Mouse (Mus musculus) stomach, embryonic 16.5 days (tissue): ENCODE measurements around the gene Tie1. TPM values are rescaled to one million over a fixed set of nuclear protein-coding genes. Genes with fewer than 3 reads are reported as not detected.

Source experiments
- ATAC-seq: fragments of 200-750 bp; cut with Nextera tagmentation; 2 replicates; pipeline ENCODE4 v1.8.0; 2017; ENCODE audit warnings: moderate number of reproducible peaks, moderate TSS enrichment; ENCODE audit not compliant: insufficient read depth, low FRiP score
- H3K27ac ChIP-seq: fragments of 300-500 bp; sonication (generic); 2 replicates; pipeline ENCODE4 v1.5.1; 2014; ENCODE audit warnings: low read length
- H3K27me3 ChIP-seq: fragments of 300-500 bp; sonication (generic); 2 replicates; pipeline ENCODE4 v1.6.1; 2014; ENCODE audit warnings: low read length, control low read depth, mixed read lengths; ENCODE audit not compliant: control insufficient read depth, insufficient read depth
- H3K36me3 ChIP-seq: fragments of 300-500 bp; sonication (generic); 2 replicates; pipeline ENCODE4 v1.6.1; 2014; ENCODE audit warnings: low read length; ENCODE audit not compliant: control insufficient read depth, insufficient read depth
- H3K4me1 ChIP-seq: fragments of 300-500 bp; sonication (generic); 2 replicates; pipeline ENCODE4 v1.6.1; 2014; ENCODE audit warnings: low read length, control low read depth, mixed read lengths; ENCODE audit not compliant: control insufficient read depth, insufficient read depth
- H3K4me2 ChIP-seq: fragments of 300-500 bp; sonication (generic); 2 replicates; pipeline ENCODE4 v1.6.1; 2014; ENCODE audit warnings: low read depth, low read length, mixed read lengths
- H3K4me3 ChIP-seq: fragments of 300-500 bp; sonication (generic); replicated peaks from 2 replicates; pipeline ENCODE4 v1.5.1; 2014; ENCODE audit warnings: mild to moderate bottlenecking, low read length
- H3K9ac ChIP-seq: fragments of 300-500 bp; sonication (generic); 2 replicates; pipeline ENCODE4 v1.6.1; 2014; ENCODE audit warnings: low read length
- H3K9me3 ChIP-seq: fragments of 300-500 bp; sonication (generic); replicated peaks from 2 replicates; pipeline ENCODE4 v1.6.1; 2016; ENCODE audit warnings: low read length, control low read depth; ENCODE audit not compliant: control insufficient read depth
- WGBS: fragments of 180-500 bp; shearing (Covaris S2); extraction: QIAGEN DNeasy Blood & Tissue Kit; methylation state at CpG from one replicate; pipeline ENCODE4 v1.1.7; 2014; 5-methylcytosine and 5-hydroxymethylcytosine counted together
- polyA plus RNA-seq: library from polyadenylated mRNA; unstranded; fragments of >200 nt; fragmentation: Nextera tagmentation; extraction: Ambion mirVana; gene quantifications from 2 replicates; pipeline ENCODE4 v1.2.1, GENCODE M21; 2015

Gene Tie1
- polyA plus RNA-seq, 1 experiment from 2014 or later, result 27.6 TPM

DNA sequence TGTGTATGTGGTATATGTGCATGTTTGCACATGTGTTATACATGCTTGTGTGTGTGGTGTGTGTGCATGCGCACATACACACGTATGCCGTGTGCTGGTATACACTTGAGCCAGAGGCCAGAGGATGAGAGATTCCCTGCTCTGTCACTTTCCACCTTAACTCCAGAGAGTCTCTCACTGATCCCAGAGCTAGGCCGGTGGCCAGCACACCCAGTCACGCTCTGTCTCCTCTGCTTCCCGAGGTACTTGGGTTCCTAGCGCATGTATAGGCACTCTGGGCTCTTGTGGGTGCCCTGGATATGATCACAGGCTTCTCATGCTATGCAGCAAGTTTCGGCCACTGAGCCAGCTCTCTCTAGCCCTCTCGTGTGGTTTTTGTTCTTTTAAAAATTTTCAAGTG lies 10.9 kb upstream of the Tie1 start:
- Histone ChIP-seq H3K4me2 (no peak overlapping the region), H3K9ac (no peak overlapping the region), H3K9me3 (no peaks in the 10 kb centered on the region), H3K27ac (no peak overlapping the region), H3K27me3 (no peaks in the 10 kb centered on the region), H3K36me3 (no peaks in the 10 kb centered on the region), H3K4me3 (no peak overlapping the region), H3K4me1 (no peaks in the 10 kb centered on the region)
- no peak for ATAC-seq
- 57% methylated on average over 9 of the region's 9 CpGs for WGBS

DNA sequence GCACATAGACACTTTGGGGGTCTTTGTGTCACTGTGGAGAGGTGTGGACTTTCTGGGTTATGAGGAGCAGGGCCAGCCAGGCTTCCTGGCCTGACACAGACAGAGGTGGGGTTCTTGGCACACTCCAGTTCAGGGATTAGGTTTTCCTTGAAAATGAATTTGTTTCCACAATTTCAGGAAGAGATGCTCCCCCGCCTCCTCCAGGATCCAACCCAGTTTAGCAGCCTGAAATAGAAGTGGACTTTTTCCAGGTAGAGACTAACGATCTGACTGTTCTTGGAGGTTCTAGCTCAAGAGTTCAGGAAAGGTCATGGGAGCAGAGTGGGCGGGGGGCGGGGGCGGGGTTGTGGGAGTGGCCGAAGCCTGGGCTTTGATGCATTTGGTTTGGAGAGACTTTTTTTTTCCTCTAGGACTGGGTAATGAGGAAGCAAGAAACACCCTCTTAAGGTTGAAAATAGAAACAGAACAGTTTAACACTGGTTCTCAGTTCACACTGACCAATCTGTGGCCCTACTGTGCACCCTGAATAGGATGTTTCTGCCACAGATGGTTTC lies 10.4 kb upstream of the Tie1 start:
- ATAC-seq, result no peak
- no peak overlapping the region for H3K4me2 ChIP-seq
- no peak overlapping the region for H3K9ac ChIP-seq
- no peaks in the 10 kb centered on the region for H3K9me3 ChIP-seq
- H3K27me3 ChIP-seq, result no peaks in the 10 kb centered on the region
- 39% methylated on average over 6 of the region's 6 CpGs for WGBS
- H3K36me3 ChIP-seq, result no peaks in the 10 kb centered on the region
- no peak overlapping the region for H3K27ac ChIP-seq
- no peak overlapping the region for H3K4me3 ChIP-seq
- H3K4me1 ChIP-seq, result no peaks in the 10 kb centered on the region

DNA sequence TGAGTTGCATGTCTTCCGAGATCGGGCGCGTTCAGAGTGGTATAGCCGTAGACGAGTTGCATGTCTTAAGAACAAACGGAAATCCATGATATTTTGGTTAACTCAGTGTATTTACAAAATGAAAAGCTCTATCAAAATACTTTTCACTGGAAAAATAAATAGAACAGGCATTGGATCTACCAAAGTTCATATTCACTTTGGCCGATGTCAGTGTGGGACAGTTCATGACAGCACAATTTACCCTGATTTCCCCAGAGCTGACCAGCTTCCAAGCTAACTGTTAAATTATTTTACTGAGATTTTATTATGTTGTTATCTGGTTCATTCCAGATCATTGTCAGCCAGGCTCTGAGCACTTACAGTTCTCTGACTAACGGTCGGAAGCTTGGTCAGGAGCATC lies 600 bp upstream of the Tie1 start:
- Histone ChIP-seq H3K4me3 (no peak overlapping the region), H3K27ac (no peak overlapping the region), H3K9me3 (no peaks in the 10 kb centered on the region), H3K36me3 (no peaks in the 10 kb centered on the region), H3K27me3 (no peaks in the 10 kb centered on the region), H3K4me2 (no peak overlapping the region), H3K9ac (no peak overlapping the region), H3K4me1 (no peaks in the 10 kb centered on the region)
- WGBS, result 73% methylated on average over 10 of the region's 10 CpGs
- ATAC-seq, result no peak

DNA sequence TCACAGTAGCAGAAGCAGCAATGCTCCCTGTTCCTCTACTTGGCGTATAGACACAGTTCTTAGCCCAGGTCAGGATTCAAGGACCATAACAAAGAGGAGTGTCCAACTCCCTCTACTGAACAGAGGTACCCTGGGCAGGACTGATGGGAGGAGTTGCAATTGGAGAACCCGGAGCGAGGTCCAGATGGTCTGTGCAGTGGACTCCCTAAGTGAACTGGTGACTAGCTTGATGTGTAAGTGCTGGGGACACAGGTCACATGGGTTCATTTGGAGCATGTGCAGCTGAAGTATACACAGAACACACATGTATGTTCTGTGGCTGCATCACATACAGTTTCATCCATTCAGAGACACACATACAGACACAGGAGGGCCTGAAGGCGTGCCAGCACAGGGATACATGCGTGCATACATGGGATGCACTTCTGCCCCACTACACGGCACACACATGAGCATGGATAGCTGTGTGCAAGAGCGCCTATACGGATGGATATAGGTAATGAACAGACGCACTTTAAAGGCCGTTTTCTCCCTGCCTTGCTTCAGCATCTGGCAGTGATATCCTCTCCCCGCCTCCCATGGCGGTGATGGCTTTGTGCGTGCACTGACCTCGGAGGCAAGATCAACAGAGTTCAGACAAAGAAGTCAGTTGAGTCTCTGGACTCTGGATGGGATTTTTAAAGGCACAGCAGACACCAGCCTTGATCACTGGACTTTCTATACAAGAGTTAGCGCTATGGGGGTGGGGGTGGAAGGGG lies 12.9 kb downstream of the Tie1 start:
- Histone ChIP-seq H3K27me3 (no peaks in the 10 kb centered on the region), H3K36me3 (no peaks in the 10 kb centered on the region), H3K9ac (no peak overlapping the region), H3K4me3 (no peak overlapping the region), H3K4me2 (no peak overlapping the region), H3K27ac (no peak overlapping the region), H3K9me3 (no peaks in the 10 kb centered on the region), H3K4me1 (no peaks in the 10 kb centered on the region)
- 63% methylated on average over 15 of the region's 15 CpGs for WGBS
- no peak for ATAC-seq

DNA sequence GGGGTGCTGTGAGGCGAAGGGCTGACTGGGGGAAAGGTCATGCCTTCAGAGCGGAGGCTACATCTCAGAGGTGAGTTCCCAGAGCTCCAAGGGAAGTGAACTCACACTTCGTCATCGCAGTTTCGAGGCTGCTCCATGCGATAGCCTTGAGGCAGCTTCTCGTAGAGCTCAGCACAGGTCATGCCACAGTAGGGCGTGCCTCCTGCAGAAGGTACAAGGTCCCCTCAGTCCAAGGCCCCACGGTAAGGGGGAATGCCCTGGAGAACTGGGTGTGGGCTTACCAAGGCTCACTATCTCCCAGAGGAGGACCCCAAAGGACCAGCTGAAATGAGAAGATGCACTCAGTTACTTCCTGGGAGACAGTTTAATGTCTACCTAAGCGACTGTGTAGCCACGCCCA lies 17.2 kb downstream of the Tie1 start:
- Histone ChIP-seq H3K4me3 (no peak overlapping the region), H3K27ac (no peak overlapping the region), H3K4me1 (no peaks in the 10 kb centered on the region), H3K4me2 (no peak overlapping the region), H3K9ac (no peak overlapping the region), H3K27me3 (no peaks in the 10 kb centered on the region), H3K36me3 (no peaks in the 10 kb centered on the region), H3K9me3 (no peaks in the 10 kb centered on the region)
- WGBS, result 88% methylated on average over 11 of the region's 11 CpGs
- ATAC-seq, result peak; percentile 31; the same call in 1 of the 2 replicates

DNA sequence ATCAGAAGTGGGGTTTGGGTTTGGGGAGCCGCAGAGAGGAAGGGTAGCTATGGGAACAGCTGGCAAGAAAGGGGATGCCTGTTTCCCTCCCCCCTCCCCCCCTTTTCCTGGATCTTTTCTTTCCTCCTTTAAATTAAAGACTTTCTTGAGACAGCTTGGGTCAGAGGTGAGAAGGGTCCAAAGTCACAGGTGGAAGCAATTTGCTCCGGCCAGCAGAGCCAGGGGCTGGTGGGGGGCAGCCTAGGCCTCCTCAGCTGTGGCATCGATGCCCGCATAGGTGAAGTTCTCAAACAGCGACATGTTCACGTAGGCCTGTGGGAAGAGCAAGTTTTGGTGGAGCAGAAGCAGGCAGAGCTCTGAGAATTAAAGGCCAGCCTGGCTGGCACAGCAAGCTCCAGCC lies 18.6 kb downstream of the Tie1 start:
- Histone ChIP-seq H3K9ac (no peak overlapping the region), H3K36me3 (no peaks in the 10 kb centered on the region), H3K27ac (no peak overlapping the region), H3K4me3 (no peak overlapping the region), H3K4me2 (no peak overlapping the region), H3K27me3 (no peaks in the 10 kb centered on the region), H3K4me1 (no peaks in the 10 kb centered on the region), H3K9me3 (no peaks in the 10 kb centered on the region)
- 77% methylated on average over 6 of the region's 6 CpGs for WGBS
- ATAC-seq, result no peak

DNA sequence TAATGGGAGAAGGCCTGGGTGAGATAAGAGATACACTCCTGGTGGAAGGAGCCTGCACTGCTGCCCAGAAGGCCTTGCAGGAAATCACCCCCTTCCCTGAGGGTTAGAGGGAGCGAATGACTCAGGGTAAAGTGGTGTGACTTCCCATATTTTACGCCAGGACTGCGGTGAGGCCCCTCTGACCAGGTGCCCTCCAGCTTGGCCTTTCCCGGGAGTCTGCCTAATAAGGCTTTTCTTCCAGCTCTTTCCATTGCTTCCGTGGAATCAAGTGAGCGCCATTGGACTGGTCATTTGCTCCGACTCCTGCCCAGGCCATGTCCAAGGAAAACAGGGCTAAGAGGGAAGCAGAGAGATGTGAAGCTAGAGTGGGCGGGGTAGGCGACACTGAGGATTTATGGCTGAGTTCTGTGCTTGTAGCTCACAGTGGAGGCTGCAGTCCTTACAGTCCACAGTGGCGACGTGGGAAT lies 24.1 kb downstream of the Tie1 start:
- no peaks in the 10 kb centered on the region for H3K27me3 ChIP-seq
- 32% methylated on average over 11 of the region's 11 CpGs for WGBS

DNA sequence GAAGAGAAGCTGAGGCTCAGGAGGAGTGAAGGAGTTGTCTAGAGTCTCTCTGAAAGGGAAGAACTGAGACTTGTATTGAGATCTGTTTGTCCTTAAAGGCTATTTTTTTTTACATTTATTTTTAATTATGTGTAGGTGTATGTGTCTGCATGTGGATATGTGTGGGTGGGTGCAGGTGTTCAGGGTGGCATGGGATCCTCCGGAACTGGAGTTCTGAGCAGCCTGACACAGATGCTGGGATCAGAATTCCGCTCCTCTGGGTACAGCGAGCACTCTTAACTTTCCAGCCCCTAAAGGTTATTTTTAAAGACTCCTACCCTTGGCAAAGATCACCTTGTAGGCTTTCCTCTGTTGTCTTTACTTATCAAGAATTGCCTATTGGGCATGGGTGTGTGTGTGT lies 24.9 kb downstream of the Tie1 start:
- H3K9me3 ChIP-seq, result no peaks in the 10 kb centered on the region
- 85% methylated on average over 3 of the region's 3 CpGs for WGBS
- H3K27me3 ChIP-seq, result no peaks in the 10 kb centered on the region
- no peak overlapping the region for H3K4me3 ChIP-seq
- no peaks in the 10 kb centered on the region for H3K36me3 ChIP-seq
- H3K4me2 ChIP-seq, result no peak overlapping the region
- H3K27ac ChIP-seq, result no peak overlapping the region
- no peaks in the 10 kb centered on the region; the same call in 1 of the 2 replicates for H3K4me1 ChIP-seq
- no peak for ATAC-seq
- H3K9ac ChIP-seq, result no peak overlapping the region

More for the DNA sequence above, 24.1 kb downstream of the Tie1 start:
- Histone ChIP-seq H3K4me3 (no peak overlapping the region), H3K36me3 (no peaks in the 10 kb centered on the region), H3K4me1 (no peaks in the 10 kb centered on the region; the same call in 1 of the 2 replicates), H3K9ac (no peak overlapping the region), H3K27ac (no peak overlapping the region), H3K4me2 (no peak overlapping the region), H3K9me3 (no peaks in the 10 kb centered on the region)
- ATAC-seq, result no peak

DNA sequence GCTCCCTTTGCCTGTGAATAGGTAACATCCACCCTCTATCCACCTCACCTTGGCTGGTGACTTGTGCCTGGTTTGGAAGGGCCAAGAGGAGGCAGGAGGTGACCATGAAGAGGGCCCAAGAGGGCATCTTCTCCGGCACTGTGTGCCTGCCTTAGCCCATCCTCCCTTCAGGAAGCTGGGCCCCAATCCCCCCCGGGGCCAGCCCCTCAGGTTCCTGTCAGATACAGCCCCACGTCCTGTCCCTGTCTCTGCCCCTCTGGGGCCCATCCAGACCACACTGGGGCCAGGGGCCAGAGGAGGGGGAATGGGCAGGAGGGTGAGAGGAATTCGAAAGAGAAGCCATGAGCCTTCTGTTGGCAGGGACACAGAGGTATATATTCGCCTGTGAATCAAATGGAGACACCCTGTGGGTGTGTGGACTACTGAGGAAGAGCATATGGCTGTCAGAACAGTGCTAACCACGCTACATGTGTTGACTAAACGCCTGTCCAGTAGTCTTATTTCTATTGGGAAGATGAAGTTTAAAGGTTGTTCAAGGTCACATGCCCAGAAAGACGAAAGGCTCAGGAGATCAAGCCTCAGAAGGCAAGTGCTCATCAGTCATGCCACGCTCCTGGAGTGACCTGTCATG lies 32.4 kb downstream of the Tie1 start, which contains the start of gene Mpl:
TSS of gene Mpl (minus strand) at position 169 of the 631 bp plus-strand sequence.
- H3K27me3 ChIP-seq, result no peaks in the 10 kb centered on the region
- no peaks in the 10 kb centered on the region for H3K9me3 ChIP-seq
- H3K4me2 ChIP-seq, result no peak within 1 kb of the TSS
- no peak for ATAC-seq
- H3K36me3 ChIP-seq, result no peaks in the 10 kb centered on the region
- H3K4me1 ChIP-seq, result no peaks in the 10 kb centered on the region
- 58% methylated on average over 9 of the region's 9 CpGs for WGBS
- no peak within 1 kb of the TSS for H3K27ac ChIP-seq
- H3K9ac ChIP-seq, result no peak within 1 kb of the TSS
- H3K4me3 ChIP-seq, result no peak within 1 kb of the TSS
